Mouse (Mus musculus): Measurements from ENCODE around the gene Dusp23.

The Dusp23 gene

DNA sequence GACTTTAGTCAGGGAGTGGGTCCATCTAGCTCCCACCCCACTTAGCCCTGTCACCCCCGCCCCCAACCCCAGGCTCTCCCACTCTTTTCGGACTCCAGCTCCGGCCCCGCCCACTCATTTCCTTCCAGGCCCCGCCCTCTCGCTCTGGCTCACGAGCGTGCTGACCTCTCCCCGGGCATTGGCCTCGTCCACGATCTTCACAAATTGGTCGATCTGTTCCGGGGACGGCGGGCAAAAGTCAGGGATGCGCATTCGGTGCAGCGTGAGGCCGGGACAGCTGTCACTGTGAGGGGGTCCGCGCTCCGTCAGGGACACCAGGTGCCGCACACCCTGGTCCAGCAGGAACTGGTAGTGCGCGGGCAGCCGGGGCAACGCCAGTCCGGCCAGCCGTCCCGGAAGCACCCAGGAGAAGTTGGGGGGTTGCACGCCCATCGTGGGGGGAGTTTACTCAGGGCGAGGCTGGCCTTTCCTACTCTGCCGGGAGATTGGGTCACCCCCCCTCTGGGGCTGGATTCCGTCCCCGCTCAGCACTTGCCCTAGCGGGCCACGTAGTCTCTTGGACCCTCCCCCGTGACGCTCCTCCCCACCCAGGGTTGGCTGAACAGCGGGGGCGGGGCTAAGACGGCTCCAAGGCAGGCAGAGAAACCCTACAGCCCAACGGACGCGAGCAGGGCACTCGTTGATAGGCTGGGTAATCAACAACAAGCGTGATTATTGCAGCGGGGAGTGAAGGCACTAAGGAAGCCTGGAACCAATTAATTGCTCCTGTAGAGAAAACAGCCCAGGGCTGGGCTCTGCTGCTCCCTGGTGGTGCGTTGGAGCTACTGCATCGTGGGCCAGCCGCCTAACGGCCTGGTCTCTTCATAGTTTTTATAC is at the start of gene Dusp23:
Dusp23 (minus strand) TSS at position 512 of the 876 bp plus-strand sequence.
- in situ Hi-C loops (cut with MboI, MseI), result loop anchor here (5.0 kb wide), 1 partner anchor 105 kb away; no protein-coding TSS in a partner anchor

DNA sequence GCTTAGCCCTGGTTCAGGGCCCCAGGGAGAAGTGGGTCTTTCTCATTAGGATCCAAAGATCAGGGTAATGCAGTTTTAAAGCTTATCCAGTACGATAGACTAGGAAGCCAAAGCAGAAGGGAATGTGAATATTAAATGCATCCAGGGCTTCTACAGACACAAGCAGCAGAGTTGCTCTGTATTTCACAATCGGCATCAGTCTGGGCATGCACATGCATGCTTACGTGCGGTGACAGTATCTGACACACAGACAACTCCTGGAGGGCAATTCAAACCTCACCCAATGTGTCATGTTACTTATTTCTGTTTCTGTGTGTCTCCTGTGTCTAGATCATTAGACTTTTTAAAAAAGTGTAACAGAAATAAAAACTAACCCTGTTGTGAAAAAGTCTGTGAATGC is 48.0 kb upstream of the Dusp23 start:
- in situ Hi-C loops (cut with MboI, MseI), result no loop called here

DNA sequence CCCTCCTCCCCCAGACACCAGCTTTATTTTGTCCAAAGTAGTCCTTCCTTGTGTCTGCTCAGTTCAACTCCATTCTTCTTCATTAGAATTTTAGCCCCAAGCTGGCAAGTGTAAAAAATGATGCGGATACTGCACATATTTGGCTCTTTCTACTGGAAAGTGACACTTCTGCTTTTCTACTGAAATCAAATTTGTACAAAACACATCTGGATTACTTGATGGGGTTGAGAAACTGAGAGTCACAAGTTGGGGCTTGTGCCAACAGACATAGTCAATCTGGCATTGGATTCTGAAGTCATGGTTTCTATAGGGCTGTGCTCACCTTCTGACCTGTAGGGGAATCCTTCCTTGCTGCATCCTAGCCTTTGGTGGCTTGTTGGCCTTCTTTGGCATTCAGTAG is 38.0 kb upstream of the Dusp23 start:
- in situ Hi-C loops (cut with MboI, MseI), result no loop called here

DNA sequence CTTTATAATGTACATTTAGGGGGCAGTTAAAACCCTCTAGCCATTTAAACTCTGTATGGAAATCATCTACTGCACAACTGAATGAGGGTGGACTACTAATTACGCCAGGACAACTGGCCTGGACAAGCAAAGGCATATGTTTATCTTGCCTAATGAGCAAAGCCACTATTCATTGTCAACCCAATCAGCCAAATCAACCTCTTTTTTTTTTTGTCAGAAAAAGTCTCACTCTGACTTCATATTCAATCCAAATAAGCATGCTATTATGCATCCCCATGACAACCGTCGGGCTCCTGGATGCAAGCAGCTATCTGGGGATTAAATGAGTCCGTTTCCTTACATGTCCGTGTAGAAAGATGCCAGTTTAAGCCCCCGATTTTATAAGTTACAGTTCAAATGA is 34.8 kb upstream of the Dusp23 start:
- in situ Hi-C loops (cut with MboI, MseI), result loop anchor here (10.0 kb wide), 1 partner anchor 567 kb away; no protein-coding TSS in a partner anchor

DNA sequence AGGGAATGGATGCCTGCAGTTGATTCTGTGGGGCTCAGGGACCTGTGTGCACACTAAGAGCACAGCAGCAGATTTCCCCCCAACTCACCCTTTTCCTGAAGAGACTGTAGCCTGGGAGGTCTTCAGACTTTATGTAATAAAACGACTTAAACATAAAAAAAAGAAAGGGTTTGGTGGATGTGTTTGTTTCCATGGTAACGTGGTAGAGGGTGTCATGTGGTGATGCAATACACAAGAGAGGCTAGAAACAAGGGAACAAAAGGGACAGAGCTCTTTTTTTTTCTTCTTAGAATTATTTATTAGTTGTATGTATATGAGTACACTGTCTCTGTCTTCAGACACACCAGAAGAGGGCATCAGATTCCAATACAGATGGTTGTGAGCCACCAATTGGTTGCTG is 32.7 kb upstream of the Dusp23 start:
- in situ Hi-C loops (cut with MboI, MseI), result loop anchor here (10.0 kb wide), 1 partner anchor 569 kb away; no protein-coding TSS in a partner anchor

DNA sequence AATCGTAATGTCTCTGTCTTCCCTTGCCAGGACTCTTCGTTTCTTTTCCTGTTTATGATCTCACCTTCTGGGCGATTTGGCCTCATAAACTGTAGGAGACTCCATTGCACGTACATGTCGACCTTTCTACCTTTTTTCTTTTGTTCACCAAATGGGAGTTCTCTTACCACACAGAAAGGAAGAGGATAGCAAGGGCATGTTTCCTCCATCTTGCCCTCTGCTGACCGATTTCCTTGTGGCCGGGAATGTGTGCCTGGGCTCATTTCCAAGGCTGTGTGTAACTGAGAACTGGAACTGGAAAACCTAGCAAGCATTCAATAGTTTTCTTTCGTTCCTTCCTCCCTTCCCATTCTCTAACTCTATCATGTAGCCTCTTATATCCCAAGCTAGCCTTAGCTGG is 26.9 kb upstream of the Dusp23 start:
- in situ Hi-C loops (cut with MboI, MseI), result loop anchor here (10.0 kb wide), 1 partner anchor 575 kb away; no protein-coding TSS in a partner anchor

DNA sequence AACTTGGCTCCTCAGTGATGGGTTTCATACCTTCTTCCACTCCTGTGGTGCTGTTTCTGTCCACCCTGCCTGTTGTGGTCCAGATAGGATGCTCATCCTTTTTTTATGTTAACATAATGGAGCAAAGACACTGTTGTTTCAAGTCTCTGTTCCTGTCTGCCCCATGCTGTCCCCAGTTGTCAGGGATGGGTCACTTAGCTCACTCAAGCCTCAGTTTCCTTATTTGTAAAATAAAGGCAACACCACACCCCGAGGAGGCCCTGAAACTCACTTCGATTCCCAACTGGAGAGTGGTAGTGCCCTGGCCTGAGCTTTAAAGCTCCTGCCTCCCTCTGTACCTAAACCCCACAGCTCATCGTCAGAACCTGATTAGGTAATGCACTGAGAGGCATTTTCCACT is 24.5 kb upstream of the Dusp23 start:
- in situ Hi-C loops (cut with MboI, MseI), result no loop called here

DNA sequence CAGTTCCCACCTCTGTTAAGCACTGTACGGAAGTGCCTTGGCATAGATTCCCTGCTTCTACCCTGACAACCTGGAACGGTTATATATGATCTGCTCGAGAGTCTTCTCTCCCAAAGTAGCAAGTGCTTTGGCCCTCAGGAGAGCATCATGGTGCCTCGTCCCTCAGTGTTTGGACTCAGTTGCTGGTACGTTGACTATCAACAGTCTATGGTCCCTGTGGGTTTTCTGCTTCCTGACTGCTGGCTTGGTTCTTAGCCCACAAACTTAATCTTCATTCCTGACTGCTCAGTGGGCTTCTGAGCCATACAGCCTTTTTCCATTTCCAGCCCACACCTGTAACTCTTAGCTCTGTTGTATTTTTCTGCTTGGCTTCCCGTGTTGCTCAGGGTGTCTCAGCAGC is 21.1 kb upstream of the Dusp23 start:
- in situ Hi-C loops (cut with MboI, MseI), result no loop called here

DNA sequence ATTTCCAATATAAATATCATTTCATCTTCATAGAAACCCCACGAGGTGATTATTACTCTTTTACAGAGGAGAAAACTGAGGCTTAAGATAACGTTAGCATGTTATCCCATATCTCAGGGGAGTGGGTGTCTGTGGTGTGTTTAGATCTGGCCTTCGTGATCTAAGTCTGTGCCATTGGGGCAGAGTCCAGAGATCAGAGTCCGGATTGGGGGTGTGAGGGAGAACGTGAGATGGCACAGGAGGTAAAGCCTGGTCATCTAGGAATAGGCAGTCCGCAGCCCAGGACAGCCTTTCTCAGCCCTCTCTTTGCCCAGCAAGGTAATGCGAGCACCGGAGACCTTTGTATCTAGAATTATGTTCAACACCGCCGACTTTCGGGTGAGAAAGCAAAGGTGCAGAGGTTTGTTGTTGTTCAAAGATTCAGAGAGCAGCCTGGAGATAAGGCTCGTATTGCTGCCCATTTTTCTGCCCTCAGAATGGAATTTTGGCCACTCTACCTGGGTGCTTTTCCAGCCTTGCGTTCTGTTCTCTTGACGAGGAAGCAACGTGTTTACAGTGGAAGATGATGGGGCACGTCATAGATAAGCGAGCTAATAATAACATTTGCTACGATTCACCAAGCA is 19.4 kb upstream of the Dusp23 start:
- in situ Hi-C loops (cut with MboI, MseI), result no loop called here

DNA sequence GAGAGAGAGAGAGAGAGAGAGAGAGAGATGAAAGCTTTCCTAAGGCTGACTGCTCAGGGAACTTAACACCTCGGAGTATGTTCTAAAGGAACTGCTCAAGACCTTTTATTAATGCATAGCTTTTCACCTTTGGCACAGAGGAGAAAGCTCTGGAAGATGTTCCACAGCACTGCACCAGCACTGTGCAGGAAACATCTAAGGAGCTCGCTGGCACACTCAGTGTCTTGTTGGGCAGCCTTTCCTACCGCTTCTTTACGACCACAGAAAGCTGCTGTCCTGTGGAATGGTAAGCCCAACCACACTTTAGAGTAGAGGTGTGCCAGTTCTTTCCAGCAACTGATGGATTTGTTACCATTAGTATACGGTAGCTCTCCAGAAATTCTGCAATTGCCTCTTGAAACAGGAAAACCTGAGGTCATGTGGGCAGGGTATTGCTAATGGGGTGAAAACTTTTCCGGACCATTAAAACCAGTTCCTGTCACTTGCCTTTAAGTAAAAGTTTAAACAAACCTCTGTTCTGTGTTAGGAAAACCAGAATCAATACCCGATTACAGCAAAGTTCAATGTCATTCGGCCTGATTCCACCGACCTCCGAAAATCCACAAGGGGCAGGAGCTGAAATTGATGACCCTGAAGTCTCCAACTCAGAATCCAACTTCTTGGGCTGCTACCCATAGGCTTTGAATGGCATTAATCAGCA is 18.7 kb upstream of the Dusp23 start:
- in situ Hi-C loops (cut with MboI, MseI), result no loop called here

DNA sequence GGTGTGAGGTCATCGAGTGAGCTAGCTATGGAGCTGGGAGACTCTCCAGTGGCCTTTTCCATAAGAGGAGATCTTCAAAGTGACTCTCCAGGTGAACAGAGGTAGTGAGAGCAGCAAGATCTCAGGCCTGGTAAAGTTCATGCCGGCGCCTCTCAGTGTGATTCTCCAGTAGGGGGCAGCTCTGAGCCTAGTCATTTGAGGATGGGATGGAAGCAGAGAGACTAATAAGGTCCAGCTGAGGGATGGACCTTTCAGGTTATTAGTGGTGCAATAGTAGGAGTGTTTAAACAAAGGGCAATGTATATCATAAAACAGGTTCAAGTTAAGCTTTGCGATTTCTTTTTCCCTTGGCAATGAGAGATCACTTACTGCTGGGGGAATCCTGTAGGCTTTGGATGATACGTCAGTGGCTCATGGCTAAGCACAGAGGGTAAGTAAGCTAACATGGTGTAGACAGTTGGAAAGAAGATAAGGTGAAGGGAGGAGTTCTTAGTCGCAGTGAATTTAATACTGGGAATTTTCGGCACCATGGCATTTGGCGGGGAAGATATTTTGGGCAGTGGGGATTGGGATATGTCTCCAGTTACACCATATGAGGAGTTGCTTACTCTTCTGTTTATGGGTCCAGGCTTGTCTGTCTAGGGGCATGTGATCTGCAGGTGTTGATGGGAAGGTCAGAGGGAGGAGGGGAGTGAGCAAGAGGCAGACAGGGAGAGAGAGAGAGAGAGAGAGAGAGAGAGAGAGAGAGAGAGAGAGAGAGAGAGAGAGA is 17.9 kb upstream of the Dusp23 start:
- in situ Hi-C loops (cut with MboI, MseI), result no loop called here

DNA sequence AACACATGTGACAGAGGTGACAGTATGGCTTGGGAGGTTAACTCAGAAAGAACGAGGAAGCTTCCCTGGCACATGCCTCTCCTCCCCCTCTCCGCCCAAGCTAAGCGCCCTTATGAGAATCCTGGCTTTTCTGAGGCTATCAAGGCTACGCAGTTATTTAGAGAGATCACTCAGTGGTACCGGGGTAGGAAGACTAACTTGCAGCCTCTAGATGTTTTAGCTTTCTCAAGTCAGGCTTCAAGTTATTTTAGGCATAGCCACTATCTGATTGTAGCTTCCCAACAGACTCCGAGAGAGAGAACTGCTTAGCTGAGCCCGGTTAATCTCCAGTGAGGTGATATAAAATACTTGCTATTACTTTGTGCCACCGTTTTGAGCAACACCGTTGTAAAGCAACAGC is 16.6 kb upstream of the Dusp23 start:
- in situ Hi-C loops (cut with MboI, MseI), result no loop called here

DNA sequence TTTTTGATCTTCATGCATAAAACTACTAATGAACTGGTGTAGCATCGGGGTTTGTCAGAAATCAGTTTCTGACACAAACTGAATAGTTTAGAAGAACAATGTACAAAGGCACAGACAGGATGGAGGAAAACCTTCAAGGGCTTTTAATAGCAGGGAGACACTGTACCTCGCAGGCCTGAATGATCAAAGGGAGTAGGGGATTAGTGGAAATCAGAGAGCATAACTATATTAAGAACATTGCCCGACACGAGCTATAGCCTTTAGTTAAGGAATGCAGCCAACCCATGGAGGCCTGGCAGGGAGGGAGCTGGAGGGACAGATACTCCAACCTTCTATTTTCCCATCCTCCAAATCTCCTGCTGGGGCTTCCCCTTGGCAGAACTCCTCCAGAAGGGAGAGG is 14.5 kb upstream of the Dusp23 start:
- in situ Hi-C loops (cut with MboI, MseI), result no loop called here

DNA sequence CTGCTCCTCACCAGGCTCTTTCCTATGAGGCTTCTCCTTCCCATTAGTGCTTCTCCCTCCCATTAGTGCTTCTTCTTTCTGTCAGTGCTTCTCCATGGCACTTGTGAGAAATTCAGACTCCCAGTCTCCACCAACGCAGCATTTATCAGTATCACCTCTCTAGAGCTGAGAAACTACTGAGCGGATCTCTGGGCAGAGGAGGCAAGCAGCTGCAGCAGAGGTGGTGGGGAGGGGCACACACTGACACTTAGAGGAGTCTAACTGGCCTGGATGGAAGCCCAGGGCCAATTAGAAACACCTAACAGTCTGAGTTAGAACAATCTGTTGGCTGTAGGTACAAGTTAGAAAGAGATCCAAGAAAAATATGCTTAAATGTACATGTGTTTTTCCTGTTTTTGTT is 6.0 kb upstream of the Dusp23 start:
- in situ Hi-C loops (cut with MboI, MseI), result loop anchor here (5.0 kb wide), 1 partner anchor 1169 kb away; no protein-coding TSS in a partner anchor

DNA sequence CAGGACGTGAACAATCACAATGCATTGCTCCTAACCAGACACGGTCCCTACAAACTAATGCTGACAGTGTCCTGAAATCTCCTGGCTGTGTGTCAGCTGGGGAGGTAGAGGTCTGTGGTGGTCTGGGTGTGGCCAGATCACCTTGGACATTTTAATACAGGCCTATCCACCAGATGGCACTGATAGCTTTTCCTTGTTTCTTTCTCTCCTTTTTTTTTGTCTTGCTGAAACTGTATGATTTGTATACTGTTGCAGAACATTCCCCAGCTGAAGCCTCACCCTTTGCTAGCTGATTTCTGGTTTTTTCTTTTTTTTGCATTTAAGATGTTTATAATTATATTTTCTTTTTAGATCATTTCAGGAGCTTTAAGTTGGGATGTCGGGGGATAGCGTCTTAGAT is 5.0 kb upstream of the Dusp23 start:
- in situ Hi-C loops (cut with MboI, MseI), result loop anchor here (5.0 kb wide), 1 partner anchor 1170 kb away; no protein-coding TSS in a partner anchor

DNA sequence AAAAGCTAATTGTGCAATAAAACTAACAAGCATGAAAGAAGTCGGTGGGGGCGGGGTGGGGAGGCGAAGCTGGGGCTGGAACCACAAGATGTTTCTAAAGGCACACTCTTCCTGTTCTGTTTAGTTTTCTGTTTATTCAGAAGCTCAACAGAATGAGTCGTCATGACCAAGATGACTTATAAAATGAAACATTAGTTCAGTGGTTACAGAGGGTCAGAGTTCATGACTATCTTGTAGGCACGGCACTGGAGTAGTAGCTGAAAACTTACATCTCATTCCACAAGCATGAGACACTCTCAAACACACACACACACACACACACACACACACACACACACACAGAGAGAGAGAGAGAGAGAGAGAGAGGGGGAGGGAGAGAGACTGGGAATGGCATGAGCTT is 3.5 kb upstream of the Dusp23 start:
- in situ Hi-C loops (cut with MboI, MseI), result loop anchor here (5.0 kb wide), 1 partner anchor 1171 kb away; no protein-coding TSS in a partner anchor

DNA sequence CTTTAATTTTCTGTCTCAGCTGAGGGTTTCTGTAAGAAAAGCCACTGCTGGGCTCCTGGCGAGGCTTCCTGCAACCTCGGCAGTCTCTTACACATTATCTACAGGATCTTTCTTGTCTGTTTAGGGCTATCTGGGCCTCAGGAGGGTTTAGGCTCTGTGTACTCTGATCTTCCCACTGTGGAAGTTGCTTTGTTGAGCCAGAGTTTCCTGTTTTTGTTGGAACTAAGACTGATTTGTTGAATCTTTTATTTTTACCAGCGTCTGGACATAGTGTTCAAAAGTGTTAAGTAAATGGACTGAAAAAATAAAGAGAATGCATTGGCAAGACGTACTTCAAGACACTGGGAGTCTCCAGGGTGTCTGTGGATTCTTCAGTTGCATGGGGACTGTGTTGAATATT is 2.5 kb upstream of the Dusp23 start:
- in situ Hi-C loops (cut with MboI, MseI), result loop anchor here (5.0 kb wide), 1 partner anchor 1172 kb away; no protein-coding TSS in a partner anchor

DNA sequence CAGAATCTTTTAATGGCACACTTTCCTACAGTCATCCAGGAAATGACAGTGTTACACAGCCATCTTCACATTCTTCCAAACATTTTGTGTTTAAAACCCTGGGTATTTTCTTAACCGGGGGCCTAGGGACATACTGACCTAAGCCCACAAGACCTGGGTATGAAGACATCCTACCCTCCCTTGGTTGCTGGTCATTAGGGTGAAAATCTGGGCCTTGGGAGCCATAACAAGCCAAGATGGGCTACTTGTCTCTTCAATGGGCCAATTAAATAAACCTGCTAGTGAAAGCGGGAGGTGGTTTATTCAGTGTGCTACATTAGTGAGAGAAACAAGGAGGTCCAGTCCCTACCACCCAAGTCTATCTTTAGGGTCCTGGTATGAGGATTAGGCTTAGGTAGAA is 1.4 kb upstream of the Dusp23 start:
- in situ Hi-C loops (cut with MboI, MseI), result loop anchor here (5.0 kb wide), 1 partner anchor 107 kb away; no protein-coding TSS in a partner anchor

DNA sequence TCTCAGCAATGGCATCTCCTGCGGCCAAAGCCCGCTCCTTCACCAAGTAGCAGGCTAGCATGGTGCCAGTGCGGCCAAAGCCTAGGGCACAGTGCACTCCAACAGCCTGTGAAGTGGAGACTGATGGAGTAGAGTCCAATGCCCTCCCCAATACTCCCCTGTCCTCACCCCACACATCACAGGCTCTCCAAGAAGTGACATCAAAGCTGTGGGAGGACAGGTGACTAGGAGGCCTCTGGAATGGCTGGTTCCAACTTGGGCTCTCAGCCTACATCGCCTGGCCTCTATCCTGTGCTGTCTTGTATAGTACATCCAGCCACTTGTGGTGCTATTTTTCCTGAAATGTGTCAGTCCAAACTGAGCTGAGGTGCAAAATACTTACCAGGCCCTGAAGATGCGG is 1.0 kb downstream of the Dusp23 start:
- in situ Hi-C loops (cut with MboI, MseI), result loop anchor here (5.0 kb wide), 1 partner anchor 104 kb away; no protein-coding TSS in a partner anchor

DNA sequence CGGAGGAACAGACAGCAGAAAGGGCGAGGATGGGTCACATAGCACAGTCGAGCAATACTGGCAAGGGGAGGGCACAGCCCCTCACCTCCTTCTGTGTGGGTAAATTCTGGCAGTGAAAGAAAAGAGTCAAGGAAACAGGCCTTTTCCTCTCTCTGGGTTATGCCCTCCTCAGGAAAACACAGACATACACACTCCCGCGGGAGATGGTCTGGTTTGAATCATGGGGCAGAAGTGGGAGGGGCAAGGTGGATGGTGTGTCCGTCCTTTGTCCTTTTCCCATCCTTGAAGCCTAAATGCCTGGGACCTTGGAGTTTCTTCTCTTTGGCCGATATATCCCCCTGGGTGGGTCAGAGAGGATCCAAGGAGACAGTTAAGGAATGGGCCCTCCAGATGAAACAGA is 2.9 kb downstream of the Dusp23 start:
- in situ Hi-C loops (cut with MboI, MseI), result loop anchor here (5.0 kb wide), 1 partner anchor 103 kb away; no protein-coding TSS in a partner anchor

DNA sequence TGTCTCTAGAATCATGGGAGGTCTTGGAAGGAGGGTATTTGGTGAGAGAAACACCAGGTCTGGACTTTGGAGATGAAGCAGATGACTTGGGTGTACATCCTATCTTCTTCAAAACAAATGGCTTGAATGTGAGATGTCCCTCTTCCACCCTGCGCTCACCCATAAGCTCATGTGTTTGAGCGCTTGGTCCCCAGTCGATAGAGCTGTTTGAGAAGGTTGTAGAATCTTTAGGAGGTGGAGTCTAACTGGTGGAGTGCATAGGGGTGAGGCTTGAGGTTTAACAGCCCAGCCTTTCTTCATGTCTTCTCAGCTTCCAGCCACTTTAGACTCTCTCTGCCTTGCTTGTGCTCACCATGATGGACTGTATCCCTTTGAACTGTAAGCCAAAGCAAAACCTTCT is 6.5 kb downstream of the Dusp23 start:
- in situ Hi-C loops (cut with MboI, MseI), result no loop called here

Measured in T-helper 1 cell (primary cell).